Mouse (Mus musculus): ENCODE results near the gene Ginm1. TPM values are rescaled to one million over a fixed set of nuclear protein-coding genes. Genes with fewer than 3 reads are reported as not detected.

Ginm1 gene
- polyA plus RNA-seq, 1 experiment from 2014 or later, result 81.0 TPM

DNA sequence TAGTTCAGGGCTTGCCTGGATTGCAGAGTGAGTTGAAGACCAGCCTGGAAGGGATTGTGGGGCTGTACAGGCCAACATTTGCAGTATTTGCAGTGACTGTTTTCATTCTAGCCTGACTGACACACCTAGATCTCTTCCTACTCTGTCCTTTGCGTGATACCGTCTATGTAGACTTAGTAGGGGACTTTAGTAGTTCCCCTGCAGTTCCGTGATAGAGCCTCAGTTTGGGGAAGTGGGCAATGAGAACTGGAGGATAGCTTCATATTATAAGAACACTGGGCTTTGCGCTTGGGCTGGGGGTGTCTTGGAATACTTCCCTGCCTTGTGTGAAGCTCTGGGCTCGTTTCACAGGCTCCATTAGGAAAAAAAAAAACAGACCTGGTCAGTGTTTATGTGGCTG is 27.5 kb upstream of the Ginm1 start:
- Histone ChIP-seq H3K4me2 (replicated peaks; ENCODE audit: low read depth, low read length) (no peak overlapping the region), H3K9ac (replicated peaks; ENCODE audit: low read depth, low read length) (no peak overlapping the region), H3K36me3 (ENCODE audit: control insufficient read depth, insufficient read depth, low read length) (peaks cover 22% of the 10 kb centered on the region), H3K4me1 (ENCODE audit: control insufficient read depth, insufficient read depth, low read length) (no peaks in the 10 kb centered on the region), H3K27ac (ENCODE audit: low read length) (no peak overlapping the region), H3K4me3 (ENCODE audit: low read depth, low read length) (no peak overlapping the region), H3K9me3 (ENCODE audit: control insufficient read depth, low read depth, low read length) (no peaks in the 10 kb centered on the region), H3K27me3 (ENCODE audit: control insufficient read depth, insufficient read depth, low read length) (no peaks in the 10 kb centered on the region)
- no peak for ATAC-seq (ENCODE audit: insufficient number of reproducible peaks, insufficient read depth, low FRiP score, low read depth)
- 87% methylated on average over 5 of the region's 5 CpGs for WGBS

- Histone ChIP-seq H3K27ac (ENCODE audit: low read length) (no peak overlapping the region), H3K4me3 (ENCODE audit: low read depth, low read length) (no peak overlapping the region), H3K9ac (replicated peaks; ENCODE audit: low read depth, low read length) (no peak overlapping the region), H3K36me3 (ENCODE audit: control insufficient read depth, insufficient read depth, low read length) (peaks cover 25% of the 10 kb centered on the region), H3K9me3 (ENCODE audit: control insufficient read depth, low read depth, low read length) (no peaks in the 10 kb centered on the region), H3K4me2 (replicated peaks; ENCODE audit: low read depth, low read length) (no peak overlapping the region), H3K4me1 (ENCODE audit: control insufficient read depth, insufficient read depth, low read length) (no peaks in the 10 kb centered on the region), H3K27me3 (ENCODE audit: control insufficient read depth, insufficient read depth, low read length) (no peaks in the 10 kb centered on the region)
- WGBS, result 86% methylated on average over 4 of the region's 4 CpGs
- ATAC-seq (ENCODE audit: insufficient number of reproducible peaks, insufficient read depth, low FRiP score, low read depth), result no peak
These were observed 27.0 kb upstream of the Ginm1 start for GRCm38 (mm10) chr10:7819603-7820002.

DNA sequence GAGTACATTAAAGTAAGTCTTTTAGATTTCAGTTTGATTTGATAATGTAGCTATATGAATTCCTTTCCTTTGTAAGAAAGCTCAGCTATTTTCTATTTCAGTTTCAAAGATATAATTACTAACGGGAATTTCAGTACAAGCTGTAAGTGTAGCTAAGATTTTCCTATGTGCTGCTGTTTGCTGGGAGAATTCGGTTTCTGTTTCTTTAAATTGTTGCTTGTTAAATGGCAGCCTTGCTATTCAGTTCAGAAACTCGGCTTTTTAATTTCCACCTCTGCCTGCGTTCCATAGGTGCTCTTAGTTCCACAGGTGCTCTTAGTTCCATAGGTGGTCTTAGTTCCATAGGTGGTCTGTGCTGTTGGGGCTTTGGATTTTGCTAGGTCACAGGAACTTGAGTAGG is 26.5 kb upstream of the Ginm1 start:
- Histone ChIP-seq H3K9ac (replicated peaks; ENCODE audit: low read depth, low read length) (no peak overlapping the region), H3K4me2 (replicated peaks; ENCODE audit: low read depth, low read length) (no peak overlapping the region), H3K27me3 (ENCODE audit: control insufficient read depth, insufficient read depth, low read length) (no peaks in the 10 kb centered on the region), H3K27ac (ENCODE audit: low read length) (no peak overlapping the region), H3K9me3 (ENCODE audit: control insufficient read depth, low read depth, low read length) (no peaks in the 10 kb centered on the region), H3K4me1 (ENCODE audit: control insufficient read depth, insufficient read depth, low read length) (no peaks in the 10 kb centered on the region), H3K36me3 (ENCODE audit: control insufficient read depth, insufficient read depth, low read length) (peaks cover 29% of the 10 kb centered on the region), H3K4me3 (ENCODE audit: low read depth, low read length) (no peak overlapping the region)
- no peak for ATAC-seq (ENCODE audit: insufficient number of reproducible peaks, insufficient read depth, low FRiP score, low read depth)
- WGBS, result 88% methylated on average over 4 of the region's 4 CpGs

GRCm38 (mm10) chr10:7818676-7819075 is 26.1 kb upstream of the Ginm1 start:
- H3K4me1 ChIP-seq (ENCODE audit: control insufficient read depth, insufficient read depth, low read length), result no peaks in the 10 kb centered on the region
- H3K9me3 ChIP-seq (ENCODE audit: control insufficient read depth, low read depth, low read length), result no peaks in the 10 kb centered on the region
- 92% methylated on average over 4 of the region's 4 CpGs for WGBS
- no peaks in the 10 kb centered on the region for H3K27me3 ChIP-seq (ENCODE audit: control insufficient read depth, insufficient read depth, low read length)
- H3K27ac ChIP-seq (ENCODE audit: low read length), result no peak overlapping the region
- peaks cover 31% of the 10 kb centered on the region for H3K36me3 ChIP-seq (ENCODE audit: control insufficient read depth, insufficient read depth, low read length)
- H3K4me3 ChIP-seq (ENCODE audit: low read depth, low read length), result no peak overlapping the region
- no peak overlapping the region for H3K4me2 ChIP-seq (replicated peaks; ENCODE audit: low read depth, low read length)
- ATAC-seq (ENCODE audit: insufficient number of reproducible peaks, insufficient read depth, low FRiP score, low read depth), result no peak
- no peak overlapping the region for H3K9ac ChIP-seq (replicated peaks; ENCODE audit: low read depth, low read length)

DNA sequence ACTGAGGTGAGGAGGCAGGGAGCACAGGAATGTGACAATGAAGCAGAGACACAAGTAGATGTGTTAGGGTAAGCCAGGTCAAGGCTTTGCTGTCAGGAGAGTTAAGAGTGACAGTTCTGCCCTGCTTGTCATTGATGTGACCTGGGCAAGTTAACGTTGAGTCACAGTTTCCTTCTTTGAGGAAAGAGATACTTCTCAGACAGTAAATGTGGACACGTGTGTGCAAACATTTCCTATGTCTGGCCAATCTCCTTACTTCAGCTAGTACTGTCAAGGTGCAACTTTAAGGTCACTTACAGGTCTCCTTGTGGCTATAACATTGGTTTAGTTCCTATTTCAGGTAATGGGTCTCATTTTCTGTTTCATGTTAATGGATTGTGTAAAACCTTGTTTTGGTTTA is 23.9 kb upstream of the Ginm1 start:
- no peak for ATAC-seq (ENCODE audit: insufficient number of reproducible peaks, insufficient read depth, low FRiP score, low read depth)
- no peak overlapping the region for H3K27ac ChIP-seq (ENCODE audit: low read length)
- H3K36me3 ChIP-seq (ENCODE audit: control insufficient read depth, insufficient read depth, low read length), result peaks cover 35% of the 10 kb centered on the region
- 83% methylated on average over 2 of the region's 2 CpGs for WGBS
- no peak overlapping the region for H3K9ac ChIP-seq (replicated peaks; ENCODE audit: low read depth, low read length)
- H3K4me3 ChIP-seq (ENCODE audit: low read depth, low read length), result no peak overlapping the region
- H3K27me3 ChIP-seq (ENCODE audit: control insufficient read depth, insufficient read depth, low read length), result no peaks in the 10 kb centered on the region
- no peak overlapping the region for H3K4me2 ChIP-seq (replicated peaks; ENCODE audit: low read depth, low read length)
- H3K4me1 ChIP-seq (ENCODE audit: control insufficient read depth, insufficient read depth, low read length), result no peaks in the 10 kb centered on the region
- H3K9me3 ChIP-seq (ENCODE audit: control insufficient read depth, low read depth, low read length), result no peaks in the 10 kb centered on the region

DNA sequence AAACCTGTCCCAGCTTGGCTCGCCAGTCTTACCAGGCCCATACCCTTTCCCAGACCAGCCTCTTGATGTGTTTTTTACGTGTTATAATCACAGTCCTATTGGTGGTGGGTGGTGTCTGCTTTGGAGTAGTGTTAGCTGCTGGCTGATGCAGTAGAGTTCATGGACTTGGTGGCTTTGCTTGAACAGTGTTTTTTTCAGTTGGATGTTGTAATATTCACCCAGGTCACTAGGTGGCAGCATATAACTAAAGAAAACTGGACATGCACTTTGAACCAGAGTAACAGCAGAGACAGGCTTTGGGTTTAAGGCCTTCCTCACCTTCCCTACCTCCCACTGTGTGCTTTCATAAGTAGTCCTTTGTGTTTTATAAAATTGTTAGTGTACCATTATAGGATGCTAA is 17.3 kb upstream of the Ginm1 start:
- Histone ChIP-seq H3K36me3 (ENCODE audit: control insufficient read depth, insufficient read depth, low read length) (peaks cover 49% of the 10 kb centered on the region), H3K27me3 (ENCODE audit: control insufficient read depth, insufficient read depth, low read length) (no peaks in the 10 kb centered on the region), H3K4me2 (replicated peaks; ENCODE audit: low read depth, low read length) (no peak overlapping the region), H3K4me3 (ENCODE audit: low read depth, low read length) (no peak overlapping the region), H3K9me3 (ENCODE audit: control insufficient read depth, low read depth, low read length) (no peaks in the 10 kb centered on the region), H3K27ac (ENCODE audit: low read length) (no peak overlapping the region), H3K9ac (replicated peaks; ENCODE audit: low read depth, low read length) (no peak overlapping the region), H3K4me1 (ENCODE audit: control insufficient read depth, insufficient read depth, low read length) (no peaks in the 10 kb centered on the region)
- ATAC-seq (ENCODE audit: insufficient number of reproducible peaks, insufficient read depth, low FRiP score, low read depth), result 0 out of 2 replicates have a peak, but pooled peaks have one; percentile 49
- 55% methylated on average over 2 of the region's 2 CpGs for WGBS

- 93% methylated on average over 2 of the region's 2 CpGs for WGBS
- no peak for ATAC-seq (ENCODE audit: insufficient number of reproducible peaks, insufficient read depth, low FRiP score, low read depth)
- H3K36me3 ChIP-seq (ENCODE audit: control insufficient read depth, insufficient read depth, low read length), result peaks cover 57% of the 10 kb centered on the region
- H3K27me3 ChIP-seq (ENCODE audit: control insufficient read depth, insufficient read depth, low read length), result no peaks in the 10 kb centered on the region
- H3K9me3 ChIP-seq (ENCODE audit: control insufficient read depth, low read depth, low read length), result no peaks in the 10 kb centered on the region
- H3K27ac ChIP-seq (ENCODE audit: low read length), result no peak overlapping the region
- no peaks in the 10 kb centered on the region for H3K4me1 ChIP-seq (ENCODE audit: control insufficient read depth, insufficient read depth, low read length)
- no peak overlapping the region for H3K9ac ChIP-seq (replicated peaks; ENCODE audit: low read depth, low read length)
- no peak overlapping the region for H3K4me2 ChIP-seq (replicated peaks; ENCODE audit: low read depth, low read length)
- no peak overlapping the region for H3K4me3 ChIP-seq (ENCODE audit: low read depth, low read length)
These were observed 10.0 kb upstream of the Ginm1 start for GRCm38 (mm10) chr10:7802519-7803140.

GRCm38 (mm10) chr10:7801258-7801657 is 8.6 kb upstream of the Ginm1 start:
- no peak for ATAC-seq (ENCODE audit: insufficient number of reproducible peaks, insufficient read depth, low FRiP score, low read depth)
- no peaks in the 10 kb centered on the region for H3K4me1 ChIP-seq (ENCODE audit: control insufficient read depth, insufficient read depth, low read length)
- no peaks in the 10 kb centered on the region for H3K9me3 ChIP-seq (ENCODE audit: control insufficient read depth, low read depth, low read length)
- H3K27me3 ChIP-seq (ENCODE audit: control insufficient read depth, insufficient read depth, low read length), result no peaks in the 10 kb centered on the region
- WGBS, result 92% methylated on average over 3 of the region's 3 CpGs
- H3K4me2 ChIP-seq (replicated peaks; ENCODE audit: low read depth, low read length), result no peak overlapping the region
- H3K36me3 ChIP-seq (ENCODE audit: control insufficient read depth, insufficient read depth, low read length), result peaks cover 62% of the 10 kb centered on the region
- H3K4me3 ChIP-seq (ENCODE audit: low read depth, low read length), result no peak overlapping the region
- H3K27ac ChIP-seq (ENCODE audit: low read length), result no peak overlapping the region
- H3K9ac ChIP-seq (replicated peaks; ENCODE audit: low read depth, low read length), result no peak overlapping the region

DNA sequence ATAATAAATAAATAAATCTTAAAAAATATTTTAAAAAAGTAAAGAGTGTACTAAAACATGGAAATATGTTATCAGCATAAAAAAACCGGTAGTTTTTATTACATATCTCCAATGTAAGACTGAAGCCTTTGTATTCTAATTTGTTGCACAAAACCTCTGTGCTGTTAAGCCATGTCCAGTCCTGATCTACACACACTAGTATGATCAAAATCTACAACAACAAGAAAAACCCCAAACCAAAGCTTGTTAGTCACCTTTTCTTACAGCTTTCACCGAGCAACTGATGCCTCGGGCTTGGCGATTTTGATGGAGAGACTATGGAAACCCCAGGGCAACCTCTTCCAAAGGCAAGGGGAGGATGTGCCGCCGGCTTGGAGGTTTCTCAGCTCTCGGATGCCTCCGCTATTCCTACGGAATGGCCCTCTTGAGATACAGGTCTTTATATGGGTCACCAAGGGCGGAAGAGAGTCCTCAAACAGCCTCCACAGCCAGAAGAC is 322 bp downstream of the Ginm1 start:
- H3K4me1 ChIP-seq (ENCODE audit: control insufficient read depth, insufficient read depth, low read length), result peaks cover 14% of the 10 kb centered on the region
- H3K4me3 ChIP-seq (ENCODE audit: low read depth, low read length), result peak overlapping the region; percentile 89
- H3K27ac ChIP-seq (ENCODE audit: low read length), result peak overlapping the region; percentile 13; the same call in 1 of the 2 replicates
- H3K9me3 ChIP-seq (ENCODE audit: control insufficient read depth, low read depth, low read length), result no peaks in the 10 kb centered on the region
- H3K4me2 ChIP-seq (replicated peaks; ENCODE audit: low read depth, low read length), result peak overlapping the region; percentile 48
- ATAC-seq (ENCODE audit: insufficient number of reproducible peaks, insufficient read depth, low FRiP score, low read depth), result no peak; the same call in 1 of the 2 replicates
- 1% methylated on average over 10 of the region's 10 CpGs for WGBS
- peak overlapping the region; percentile 66 for H3K9ac ChIP-seq (replicated peaks; ENCODE audit: low read depth, low read length)
- no peaks in the 10 kb centered on the region for H3K27me3 ChIP-seq (ENCODE audit: control insufficient read depth, insufficient read depth, low read length)
- H3K36me3 ChIP-seq (ENCODE audit: control insufficient read depth, insufficient read depth, low read length), result peaks cover 27% of the 10 kb centered on the region

All from stomach, embryonic 14.5 days (tissue).